Mouse (Mus musculus) heart, postnatal 0 days (tissue): ENCODE measurements around the gene Emilin3.

ENCODE experiments used
- CTCF ChIP-seq: IDR thresholded peaks from 2 replicates; pipeline ENCODE4 v1.5.1; 2016; ENCODE audit warnings: antibody characterized with exemption, control low read depth, low read depth
- EP300 ChIP-seq: IDR thresholded peaks from 2 replicates; pipeline ENCODE4 v1.6.1; 2016; ENCODE audit warnings: antibody characterized with exemption, low read depth

DNA sequence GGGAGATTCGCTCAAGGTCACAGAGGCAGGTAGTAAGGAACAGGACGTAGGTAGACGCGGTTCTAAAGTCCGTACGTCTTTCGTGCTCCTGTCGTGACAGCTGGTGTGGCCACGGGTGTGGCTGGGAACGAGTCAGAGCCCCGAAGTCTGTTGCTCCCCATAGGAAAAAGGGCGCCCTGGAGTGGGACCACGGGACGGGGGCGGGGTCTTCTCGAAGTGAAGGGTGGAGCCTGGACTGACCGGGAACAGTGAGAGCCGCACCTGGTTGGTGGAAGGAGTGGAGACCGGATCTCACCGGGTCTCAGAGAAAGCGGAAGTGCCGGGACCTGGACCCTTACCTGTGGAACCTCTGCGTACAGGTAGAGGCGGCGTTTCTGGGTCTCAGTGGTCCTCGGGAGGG is 24.3 kb downstream of the Emilin3 start:
- no peak for TF ChIP-seq CTCF
- no peak for TF ChIP-seq EP300
